ENCODE assay signal across 8 mouse cellular contexts in the genomic region with DNA sequence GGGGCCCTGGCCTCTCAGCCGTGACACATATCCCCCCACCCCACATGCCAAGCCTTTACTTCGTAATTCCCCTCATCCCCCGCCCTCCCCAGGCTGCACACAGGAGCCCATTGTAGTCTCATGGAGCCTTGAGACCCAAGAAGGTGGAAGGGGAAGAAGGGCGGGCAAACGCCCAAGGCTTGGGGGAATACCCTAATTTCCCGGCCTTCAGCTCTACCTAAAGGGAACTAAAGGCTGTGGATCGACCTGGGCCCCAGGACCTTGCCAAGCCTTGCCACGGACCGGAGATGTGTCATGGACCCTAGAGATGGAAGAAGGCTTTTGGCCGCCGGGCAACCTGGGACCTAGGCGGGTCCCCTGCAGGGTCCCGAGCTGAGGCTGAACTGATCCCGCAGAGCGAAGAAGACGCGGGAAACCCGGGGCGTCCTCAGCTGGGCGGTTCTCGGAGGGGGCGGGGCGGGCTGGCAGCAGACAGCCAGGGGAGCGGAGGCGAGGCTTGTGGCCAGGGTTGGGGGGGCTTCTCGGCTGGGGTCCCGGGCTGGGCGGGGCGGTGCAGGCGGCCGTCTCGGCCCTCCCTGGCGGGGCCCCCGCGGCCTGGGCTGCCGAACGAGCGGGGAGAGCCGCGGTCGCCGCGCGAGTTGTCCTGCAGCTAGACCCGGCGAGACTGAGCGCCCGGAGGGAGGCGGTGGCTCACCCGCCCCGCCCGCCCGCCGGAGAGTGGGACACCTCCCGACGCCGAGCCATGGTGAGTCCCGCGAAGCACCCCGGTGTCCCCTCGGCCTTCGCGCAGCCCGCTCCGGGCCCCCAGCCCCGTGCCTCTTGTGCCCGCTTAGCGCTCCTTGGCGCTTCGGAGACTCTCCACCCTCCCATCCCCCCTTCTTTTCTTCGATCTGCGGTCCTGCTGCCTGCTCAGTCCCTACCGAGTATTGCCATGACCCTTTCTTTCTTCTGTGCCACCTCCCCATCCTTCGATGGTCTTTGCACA. TPM values are rescaled to one million over a fixed set of nuclear protein-coding genes. Genes with fewer than 3 reads are reported as not detected.
DNase-seq lines count a peak whose midpoint lies in the region; ATAC-seq and TF ChIP-seq lines count a peak whose summit lies in the region.

A gene (plus strand): TSS at position 473 of the 985 bp plus-strand sequence.

- peak within 1 kb of the TSS; percentile 76 for H3K27ac ChIP-seq in intestine, postnatal 0 days (ENCODE audit: low read depth, low read length)
- H3K27ac ChIP-seq in limb, embryonic 15.5 days, result peak within 1 kb of the TSS; percentile 97
- H3K27ac ChIP-seq in midbrain, embryonic 15.5 days, result peak within 1 kb of the TSS; percentile 92
- peak within 1 kb of the TSS; percentile 96 for H3K27ac ChIP-seq in stomach, embryonic 14.5 days (ENCODE audit: low read length)

- peak within 1 kb of the TSS; percentile 68 for H3K9ac ChIP-seq in intestine, postnatal 0 days (ENCODE audit: low read depth, low read length)
- H3K9ac ChIP-seq in limb, embryonic 15.5 days, result peak within 1 kb of the TSS; percentile 86
- H3K9ac ChIP-seq in midbrain, embryonic 15.5 days, result peak within 1 kb of the TSS; percentile 95
- peak within 1 kb of the TSS; percentile 77 for H3K9ac ChIP-seq in stomach, embryonic 14.5 days (replicated peaks; ENCODE audit: low read depth, low read length)

- DNase-seq in 3134 (ENCODE audit: extremely low read depth, insufficient read length, low spot score), result peak; percentile 80
- DNase-seq in adrenal gland, adult 18-20 months (ENCODE audit: low spot score in 2 of 2), result peak; percentile 62 to 67
- DNase-seq in embryo, embryonic 11 days, result peak; percentile 92

- no peaks in the 10 kb centered on the region for H3K27me3 ChIP-seq in intestine, postnatal 0 days (replicated peaks; ENCODE audit: control insufficient read depth, insufficient read depth, low read length)
- H3K27me3 ChIP-seq in limb, embryonic 15.5 days, result no peaks in the 10 kb centered on the region
- no peaks in the 10 kb centered on the region for H3K27me3 ChIP-seq in midbrain, embryonic 15.5 days (replicated peaks)
- H3K27me3 ChIP-seq in stomach, embryonic 14.5 days (ENCODE audit: control insufficient read depth, insufficient read depth, low read length), result no peaks in the 10 kb centered on the region

- peak within 1 kb of the TSS; percentile 98 for H3K4me2 ChIP-seq in intestine, postnatal 0 days (replicated peaks; ENCODE audit: low read depth)
- H3K4me2 ChIP-seq in limb, embryonic 15.5 days, result peak within 1 kb of the TSS; percentile 65
- peak within 1 kb of the TSS; percentile 83 for H3K4me2 ChIP-seq in midbrain, embryonic 15.5 days
- peak within 1 kb of the TSS; percentile 79 for H3K4me2 ChIP-seq in stomach, embryonic 14.5 days (replicated peaks; ENCODE audit: low read depth, low read length)

- H3K9me3 ChIP-seq in intestine, postnatal 0 days (ENCODE audit: control insufficient read depth), result no peaks in the 10 kb centered on the region
- H3K9me3 ChIP-seq in limb, embryonic 15.5 days, result no peaks in the 10 kb centered on the region
- no peaks in the 10 kb centered on the region for H3K9me3 ChIP-seq in midbrain, embryonic 15.5 days
- H3K9me3 ChIP-seq in stomach, embryonic 14.5 days (ENCODE audit: control insufficient read depth, low read depth, low read length), result no peaks in the 10 kb centered on the region

- peak; percentile 48 for ATAC-seq in granulocyte monocyte progenitor cell, adult 5-6 weeks (replicated peaks; ENCODE audit: poor library complexity, severe bottlenecking)
- ATAC-seq in intestine, postnatal 0 days, result peak; percentile 49
- ATAC-seq in limb, embryonic 15.5 days (ENCODE audit: insufficient number of reproducible peaks, low FRiP score, low TSS enrichment, low read depth), result peak; percentile 87
- ATAC-seq in midbrain, embryonic 15.5 days (replicated peaks), result peak; percentile 92
- peak; percentile 87 for ATAC-seq in stomach, embryonic 14.5 days (ENCODE audit: insufficient number of reproducible peaks, insufficient read depth, low FRiP score, low read depth)

- WGBS in intestine, postnatal 0 days, result 2% methylated on average over 66 of the region's 74 CpGs
- WGBS in limb, embryonic 15.5 days, result under 1% methylated on average over 47 of the region's 74 CpGs
- WGBS in midbrain, embryonic 15.5 days, result under 1% methylated on average over 50 of the region's 74 CpGs
- under 1% methylated on average over 64 of the region's 74 CpGs for WGBS in stomach, embryonic 14.5 days

- H3K36me3 ChIP-seq in intestine, postnatal 0 days (ENCODE audit: control insufficient read depth, insufficient read depth), result 0 out of 2 replicates have a peak, but pooled peaks cover 2% of the 10 kb centered on the region
- peaks cover 28% of the 10 kb centered on the region for H3K36me3 ChIP-seq in limb, embryonic 15.5 days
- H3K36me3 ChIP-seq in midbrain, embryonic 15.5 days (replicated peaks), result peaks cover 11% of the 10 kb centered on the region; the same call in 1 of the 2 replicates
- H3K36me3 ChIP-seq in stomach, embryonic 14.5 days (ENCODE audit: control insufficient read depth, insufficient read depth, low read length), result peaks cover 22% of the 10 kb centered on the region

- peak within 1 kb of the TSS; percentile 70 for H3K4me3 ChIP-seq in intestine, postnatal 0 days (ENCODE audit: low read depth, low read length)
- peak within 1 kb of the TSS; percentile 77 for H3K4me3 ChIP-seq in limb, embryonic 15.5 days
- peak within 1 kb of the TSS; percentile 77 for H3K4me3 ChIP-seq in midbrain, embryonic 15.5 days
- peak within 1 kb of the TSS; percentile 60 for H3K4me3 ChIP-seq in stomach, embryonic 14.5 days (ENCODE audit: low read depth, low read length)

- peaks cover 3% of the 10 kb centered on the region; the same call in 1 of the 2 replicates for H3K4me1 ChIP-seq in intestine, postnatal 0 days (replicated peaks; ENCODE audit: control insufficient read depth, insufficient read depth, low read length)
- peaks cover 42% of the 10 kb centered on the region for H3K4me1 ChIP-seq in limb, embryonic 15.5 days
- H3K4me1 ChIP-seq in midbrain, embryonic 15.5 days, result peaks cover 43% of the 10 kb centered on the region
- H3K4me1 ChIP-seq in stomach, embryonic 14.5 days (ENCODE audit: control insufficient read depth, insufficient read depth, low read length), result peaks cover 12% of the 10 kb centered on the region

- no peak for TF ChIP-seq CTCF in intestine, postnatal 0 days (IDR thresholded peaks at IDR 0.05; ENCODE audit: low read depth)

RNA-seq across cellular contexts. Expression of the gene that starts here (rescaled TPM):
- total RNA-seq in adrenal gland, adult 18-20 months (2021), result 10 to 100 TPM; 37.8 to 39.7 TPM
- 8.6 and 14.9 TPM in 2 replicates for total RNA-seq in granulocyte monocyte progenitor cell, adult 5-6 weeks (2014; fragmentation: Nextera tagmentation)
- total RNA-seq in granulocyte monocyte progenitor cell, adult 5-6 weeks (2017), result 10.8 and 11.4 TPM in 2 replicates
- polyA plus RNA-seq in intestine, postnatal 0 days (2015; fragmentation: Nextera tagmentation; extraction: Ambion mirVana), result 18.2 and 19.7 TPM in 2 replicates
- polyA plus RNA-seq in limb, embryonic 15.5 days (2015; fragmentation: Nextera tagmentation; extraction: Ambion mirVana), result 126 and 149 TPM in 2 replicates
- 89.2 and 90.9 TPM in 2 replicates for polyA plus RNA-seq in midbrain, embryonic 15.5 days (2015; fragmentation: Nextera tagmentation; extraction: Ambion mirVana)
- 116 and 118 TPM in 2 replicates for polyA plus RNA-seq in stomach, embryonic 14.5 days (2014; fragmentation: Nextera tagmentation; extraction: Ambion mirVana)

Comparison
In these comparisons a context has a peak if more than half of its experiments do, and no peak if none do; other contexts are left out.
1. Peak in every context shown above with its lines: DNase-seq, ATAC-seq, H3K4me3 ChIP-seq and H3K27ac ChIP-seq.